Mouse (Mus musculus) kidney, embryonic 14.5 days (tissue): ENCODE measurements at regions not wholly inside any gene's neighbourhood (a gene's known extent, or its start where the extent isn't known, plus 50 kb on each side); places are given as distances from the start of the nearest gene placed in this dataset.

ENCODE experiments used
- ATAC-seq: fragments of 200-750 bp; cut with Nextera tagmentation; 2 replicates; pipeline ENCODE4 v1.8.0; 2017; ENCODE audit warnings: moderate number of reproducible peaks, mild to moderate bottlenecking, moderate TSS enrichment, moderate library complexity; ENCODE audit not compliant: low FRiP score, low TSS enrichment
- H3K27ac ChIP-seq: fragments of 300-500 bp; sonication (generic); 2 replicates; pipeline ENCODE4 v1.5.1; 2014; ENCODE audit warnings: low read depth, mild to moderate bottlenecking, low read length, moderate library complexity, mixed read lengths
- H3K27me3 ChIP-seq: fragments of 300-500 bp; sonication (generic); 2 replicates; pipeline ENCODE4 v1.6.1; 2014; ENCODE audit warnings: mild to moderate bottlenecking, low read length; ENCODE audit not compliant: control insufficient read depth, insufficient read depth
- H3K36me3 ChIP-seq: fragments of 300-500 bp; sonication (generic); 2 replicates; pipeline ENCODE4 v1.6.1; 2014; ENCODE audit warnings: low read length, mixed read lengths; ENCODE audit not compliant: control insufficient read depth, insufficient read depth
- H3K4me1 ChIP-seq: fragments of 300-500 bp; sonication (generic); 2 replicates; pipeline ENCODE4 v1.6.1; 2014; ENCODE audit warnings: low read length, mixed read lengths; ENCODE audit not compliant: control insufficient read depth, insufficient read depth
- H3K4me2 ChIP-seq: fragments of 300-500 bp; sonication (generic); replicated peaks from 2 replicates; pipeline ENCODE4 v1.6.1; 2014; ENCODE audit warnings: low read depth, mild to moderate bottlenecking, low read length
- H3K4me3 ChIP-seq: fragments of 300-500 bp; sonication (generic); 2 replicates; pipeline ENCODE4 v1.5.1; 2014; ENCODE audit warnings: mild to moderate bottlenecking, low read length
- H3K9ac ChIP-seq: fragments of 300-500 bp; sonication (generic); 2 replicates; pipeline ENCODE4 v1.6.1; 2014; ENCODE audit warnings: low read depth, mild to moderate bottlenecking, low read length, moderate library complexity
- H3K9me3 ChIP-seq: fragments of 300-500 bp; sonication (generic); 2 replicates; pipeline ENCODE4 v1.6.1; 2016; ENCODE audit warnings: low read length; ENCODE audit not compliant: control insufficient read depth
- WGBS: fragments of 180-500 bp; shearing (Covaris S2); extraction: QIAGEN DNeasy Blood & Tissue Kit; methylation state at CpG from one replicate; pipeline ENCODE4 v1.1.7; 2014; 5-methylcytosine and 5-hydroxymethylcytosine counted together

- WGBS = 28% methylated on average over 9 of the region's 9 CpGs
- H3K9me3 ChIP-seq = no peaks in the 10 kb centered on the region
- no peak overlapping the region for H3K4me3 ChIP-seq
- no peaks in the 10 kb centered on the region for H3K4me1 ChIP-seq
- no peak for ATAC-seq
- H3K4me2 ChIP-seq = no peak overlapping the region
- no peaks in the 10 kb centered on the region for H3K36me3 ChIP-seq
- H3K9ac ChIP-seq = no peak overlapping the region
- no peaks in the 10 kb centered on the region for H3K27me3 ChIP-seq
- H3K27ac ChIP-seq = no peak overlapping the region
Measured at GRCm38 (mm10) chr13:57115936-57116335, 220.1 kb upstream of the Trpc7 start.

- Histone ChIP-seq H3K4me1 (0 out of 2 replicates have a peak, but pooled peaks cover 4% of the 10 kb centered on the region), H3K4me2 (no peak overlapping the region), H3K36me3 (no peaks in the 10 kb centered on the region), H3K9me3 (no peaks in the 10 kb centered on the region), H3K27ac (no peak overlapping the region), H3K4me3 (no peak overlapping the region), H3K9ac (no peak overlapping the region), H3K27me3 (no peaks in the 10 kb centered on the region)
- ATAC-seq = no peak
- 18% methylated on average over 12 of the region's 12 CpGs for WGBS
Measured at GRCm38 (mm10) chr13:57107956-57108355, 212.2 kb upstream of the Trpc7 start.

DNA sequence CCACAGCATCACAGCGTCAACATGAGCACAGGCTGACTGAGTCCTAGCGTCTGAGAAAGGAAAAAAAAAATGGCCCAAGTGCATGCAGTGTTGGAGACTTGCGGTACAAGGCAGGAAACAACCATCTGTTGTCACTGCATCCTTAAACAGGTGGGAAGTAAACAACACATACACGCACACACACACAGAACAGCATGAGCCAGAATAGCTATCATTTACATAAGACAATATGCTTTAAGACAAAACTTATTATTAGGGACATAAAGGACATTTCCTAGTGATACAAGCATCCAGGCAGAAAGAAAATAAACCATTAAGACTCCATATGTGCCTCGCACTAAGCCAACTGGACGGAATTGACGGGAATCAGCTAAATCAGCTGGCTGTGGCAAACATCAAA lies 203.8 kb upstream of the Trpc7 start:
- no peak overlapping the region for H3K4me3 ChIP-seq
- no peak overlapping the region for H3K27ac ChIP-seq
- WGBS = 91% methylated on average over 7 of the region's 7 CpGs

DNA sequence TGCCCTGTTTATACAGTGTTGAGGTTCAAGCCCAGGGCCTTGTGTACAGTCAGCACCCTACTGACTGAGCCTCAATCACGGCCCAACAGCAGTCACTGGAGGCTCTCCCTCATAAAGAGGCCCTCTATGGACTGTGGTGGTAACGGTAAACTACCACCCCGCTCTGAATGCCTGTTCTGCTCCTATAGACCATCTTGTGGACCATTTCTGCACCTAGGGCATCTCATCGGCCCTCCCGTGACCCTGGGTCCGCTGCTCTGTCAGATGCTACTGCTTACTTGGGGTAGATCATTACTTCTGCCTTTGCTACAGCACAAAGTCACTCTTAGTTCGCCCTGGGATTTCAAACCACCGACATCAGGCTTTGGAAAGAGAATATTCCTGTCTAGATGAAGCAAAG lies 196.1 kb upstream of the Trpc7 start:
- H3K27me3 ChIP-seq = no peaks in the 10 kb centered on the region
- 90% methylated on average over 8 of the region's 8 CpGs for WGBS
- no peak for ATAC-seq
- no peak overlapping the region for H3K4me2 ChIP-seq
- no peak overlapping the region for H3K4me3 ChIP-seq
- no peaks in the 10 kb centered on the region for H3K9me3 ChIP-seq
- no peaks in the 10 kb centered on the region for H3K4me1 ChIP-seq
- no peak overlapping the region for H3K9ac ChIP-seq
- no peaks in the 10 kb centered on the region for H3K36me3 ChIP-seq
- H3K27ac ChIP-seq = no peak overlapping the region

More for the DNA sequence above, 203.8 kb upstream of the Trpc7 start:
- no peak overlapping the region for H3K9ac ChIP-seq
- ATAC-seq = no peak
- H3K4me2 ChIP-seq = no peak overlapping the region
- no peaks in the 10 kb centered on the region for H3K4me1 ChIP-seq
- H3K36me3 ChIP-seq = no peaks in the 10 kb centered on the region
- H3K9me3 ChIP-seq = no peaks in the 10 kb centered on the region
- H3K27me3 ChIP-seq = no peaks in the 10 kb centered on the region

GRCm38 (mm10) chr13:57089381-57090075 lies 193.7 kb upstream of the Trpc7 start:
- no peak overlapping the region for H3K4me2 ChIP-seq
- no peak overlapping the region for H3K27ac ChIP-seq
- no peaks in the 10 kb centered on the region for H3K27me3 ChIP-seq
- no peaks in the 10 kb centered on the region for H3K36me3 ChIP-seq
- no peak overlapping the region for H3K9ac ChIP-seq
- H3K9me3 ChIP-seq = no peaks in the 10 kb centered on the region
- H3K4me1 ChIP-seq = no peaks in the 10 kb centered on the region
- WGBS = 69% methylated on average over 13 of the region's 13 CpGs
- ATAC-seq = no peak
- H3K4me3 ChIP-seq = no peak overlapping the region

DNA sequence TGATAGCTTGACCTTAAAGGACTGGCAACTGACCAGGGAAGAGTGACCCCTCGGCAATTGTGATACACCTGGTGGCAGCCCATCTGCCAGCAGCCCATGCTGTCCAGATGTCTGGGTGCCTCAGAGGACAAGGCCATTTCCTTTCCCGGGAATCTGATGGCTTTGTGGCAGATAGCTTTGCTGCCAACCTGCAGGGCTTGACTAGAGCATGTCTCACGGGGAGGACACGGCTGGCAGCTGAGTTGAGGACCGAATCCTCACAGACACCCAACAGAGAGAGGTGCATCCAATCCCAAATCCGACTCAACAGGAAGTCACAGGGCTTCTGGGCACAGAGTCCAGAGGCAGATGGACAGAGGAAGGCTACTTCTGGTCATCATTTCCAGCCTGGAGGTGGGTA lies 192.2 kb upstream of the Trpc7 start:
- H3K4me2 ChIP-seq = no peak overlapping the region
- no peaks in the 10 kb centered on the region for H3K9me3 ChIP-seq
- no peak overlapping the region for H3K4me3 ChIP-seq
- no peak overlapping the region for H3K9ac ChIP-seq
- no peak overlapping the region for H3K27ac ChIP-seq
- 91% methylated on average over 6 of the region's 6 CpGs for WGBS
- ATAC-seq = no peak
- no peaks in the 10 kb centered on the region for H3K4me1 ChIP-seq
- no peaks in the 10 kb centered on the region for H3K27me3 ChIP-seq
- H3K36me3 ChIP-seq = no peaks in the 10 kb centered on the region

- no peak overlapping the region for H3K9ac ChIP-seq
- no peak overlapping the region for H3K4me3 ChIP-seq
- H3K9me3 ChIP-seq = no peaks in the 10 kb centered on the region
- no peaks in the 10 kb centered on the region for H3K27me3 ChIP-seq
- H3K4me2 ChIP-seq = no peak overlapping the region
- ATAC-seq = no peak
- H3K27ac ChIP-seq = no peak overlapping the region
- H3K36me3 ChIP-seq = no peaks in the 10 kb centered on the region
- no peaks in the 10 kb centered on the region for H3K4me1 ChIP-seq
- 87% methylated on average over 5 of the region's 5 CpGs for WGBS
Measured at GRCm38 (mm10) chr13:57087398-57087797, 191.6 kb upstream of the Trpc7 start.

- ATAC-seq = no peak
- 64% methylated on average over 5 of the region's 5 CpGs for WGBS
- Histone ChIP-seq H3K9ac (no peak overlapping the region), H3K4me1 (no peaks in the 10 kb centered on the region), H3K4me3 (no peak overlapping the region), H3K27ac (no peak overlapping the region), H3K9me3 (no peaks in the 10 kb centered on the region), H3K27me3 (no peaks in the 10 kb centered on the region), H3K36me3 (no peaks in the 10 kb centered on the region), H3K4me2 (no peak overlapping the region)
Measured at GRCm38 (mm10) chr13:57083751-57084150, 188.0 kb upstream of the Trpc7 start.

GRCm38 (mm10) chr13:57070479-57070878 lies 174.7 kb upstream of the Trpc7 start:
- ATAC-seq = no peak
- H3K4me1 ChIP-seq = no peaks in the 10 kb centered on the region
- no peak overlapping the region for H3K9ac ChIP-seq
- WGBS = 88% methylated on average over 5 of the region's 5 CpGs
- H3K27ac ChIP-seq = no peak overlapping the region
- no peaks in the 10 kb centered on the region for H3K9me3 ChIP-seq
- no peaks in the 10 kb centered on the region for H3K27me3 ChIP-seq
- no peaks in the 10 kb centered on the region for H3K36me3 ChIP-seq
- no peak overlapping the region for H3K4me3 ChIP-seq
- no peak overlapping the region for H3K4me2 ChIP-seq
